ENCODE assay signal across 25 mouse cellular contexts in genomic region chr6:83342957-83343356, GRCm38 (mm10).
"Had no signal": no experiment of that assay in that cellular context is flagged by ENCODE, and none has a peak within 500 bp of the region (broad histone marks: within the 10 kb centered on the region; RNA-seq: fewer than 3 reads in every experiment).

No protein-coding gene starts in this region.

- H3K27me3 ChIP-seq: heart, embryonic 12.5 days; kidney, embryonic 15.5 days; limb, embryonic 12.5 days; liver, embryonic 13.5 days; liver, embryonic 15.5 days had no signal

- H3K9me3 ChIP-seq: heart, embryonic 12.5 days; kidney, embryonic 15.5 days; limb, embryonic 10.5 days; limb, embryonic 12.5 days; liver, embryonic 13.5 days; liver, embryonic 15.5 days had no signal

- H3K4me1 ChIP-seq: heart, embryonic 12.5 days; kidney, embryonic 15.5 days; limb, embryonic 10.5 days; limb, embryonic 12.5 days had no signal

- H3K27ac ChIP-seq: heart, adult 2 months; hindbrain, embryonic 14.5 days; hindbrain, postnatal 0 days; kidney, embryonic 15.5 days; kidney, postnatal 0 days; layer of hippocampus, adult 2 months; left cerebral cortex, adult 2 months; limb, embryonic 10.5 days; limb, embryonic 12.5 days; liver, embryonic 13.5 days; liver, embryonic 15.5 days had no signal

- H3K9ac ChIP-seq: heart, embryonic 12.5 days; hindbrain, embryonic 14.5 days; kidney, embryonic 15.5 days; limb, embryonic 12.5 days; liver, embryonic 13.5 days; liver, embryonic 15.5 days; liver, postnatal 0 days had no signal

- H3K4me2 ChIP-seq: heart, embryonic 12.5 days; hindbrain, embryonic 14.5 days; kidney, embryonic 15.5 days; limb, embryonic 12.5 days; liver, embryonic 11.5 days; liver, embryonic 13.5 days; liver, embryonic 15.5 days had no signal

- H3K4me3 ChIP-seq: heart, adult 2 months; heart, embryonic 12.5 days; kidney, embryonic 15.5 days; layer of hippocampus, adult 2 months; left cerebral cortex, adult 2 months; limb, embryonic 10.5 days; limb, embryonic 12.5 days; liver, embryonic 13.5 days; liver, embryonic 15.5 days had no signal

- DNase-seq: gastrocnemius, postnatal 14 days; gastrocnemius, postnatal 36 days; heart, adult 2 months; heart, postnatal 10 days; heart, postnatal 36 days; kidney, adult 11 months; kidney, adult 2 months; kidney, adult 9 months; kidney, postnatal 14 days; kidney, postnatal 36 days; liver; liver, embryonic 13.5 days; liver, postnatal 0 days had no signal

- ATAC-seq: hindbrain, postnatal 0 days; intestine, embryonic 16.5 days; liver, postnatal 0 days had no signal
